Comparison of ENCODE assay signal across 15 mouse cellular contexts in genomic region chr2:144213803-144214202, GRCm38 (mm10). TPM values are rescaled to one million over a fixed set of nuclear protein-coding genes. Genes with fewer than 3 reads are reported as not detected.
DNase-seq lines count a peak whose midpoint lies in the region; ATAC-seq and TF ChIP-seq lines count a peak whose summit lies in the region.
"Had no signal": no experiment of that assay in that cellular context is flagged by ENCODE, and none has a peak within 500 bp of the region (broad histone marks: within the 10 kb centered on the region; RNA-seq: fewer than 3 reads in every experiment).

No protein-coding gene starts in this region.

- no peak overlapping the region for H3K4me2 ChIP-seq in liver, embryonic 12.5 days
- H3K4me2 ChIP-seq in midbrain, embryonic 16.5 days (ENCODE audit: low read length): no peak overlapping the region
- H3K4me2 ChIP-seq: heart, embryonic 15.5 days; hindbrain, embryonic 14.5 days; limb, embryonic 12.5 days had no signal

- H3K27me3 ChIP-seq in liver, adult 2 months (ENCODE audit: control insufficient read depth, insufficient read depth, low read length): no peaks in the 10 kb centered on the region
- no peaks in the 10 kb centered on the region for H3K27me3 ChIP-seq in liver, embryonic 12.5 days (replicated peaks)
- H3K27me3 ChIP-seq in midbrain, embryonic 16.5 days (ENCODE audit: control insufficient read depth, insufficient read depth, low read depth, low read length): no peaks in the 10 kb centered on the region
- H3K27me3 ChIP-seq: heart, embryonic 15.5 days; limb, embryonic 12.5 days had no signal

- H3K9ac ChIP-seq in liver, adult 2 months (ENCODE audit: low read depth, low read length): no peak overlapping the region
- H3K9ac ChIP-seq in liver, embryonic 12.5 days: no peak overlapping the region
- H3K9ac ChIP-seq in midbrain, embryonic 16.5 days (ENCODE audit: low read depth, low read length): no peak overlapping the region
- H3K9ac ChIP-seq: heart, embryonic 15.5 days; hindbrain, embryonic 14.5 days; limb, embryonic 12.5 days had no signal

- H3K9me3 ChIP-seq in liver, embryonic 12.5 days (replicated peaks): no peaks in the 10 kb centered on the region
- H3K9me3 ChIP-seq in midbrain, embryonic 16.5 days (replicated peaks; ENCODE audit: control insufficient read depth, low read length, poor library complexity, severe bottlenecking): no peaks in the 10 kb centered on the region
- H3K9me3 ChIP-seq: heart, embryonic 15.5 days had no signal

- H3K27ac ChIP-seq in liver, adult 2 months (replicated peaks; ENCODE audit: insufficient read depth, low read depth, low read length): no peak overlapping the region
- no peak overlapping the region for H3K27ac ChIP-seq in liver, embryonic 12.5 days
- no peak overlapping the region for H3K27ac ChIP-seq in midbrain, embryonic 16.5 days (ENCODE audit: low read length)
- H3K27ac ChIP-seq: heart, embryonic 15.5 days; hindbrain, embryonic 14.5 days; kidney, postnatal 0 days; limb, embryonic 12.5 days had no signal

- WGBS in liver, adult 2 months: 80% methylated on average over 6 of the region's 6 CpGs
- WGBS in liver, embryonic 12.5 days (ENCODE audit: insufficient replicate concordance): 61% methylated on average over 6 of the region's 6 CpGs
- 92% methylated on average over 6 of the region's 6 CpGs for WGBS in midbrain, embryonic 16.5 days

- TF ChIP-seq POLR2A in liver, adult 2 months (IDR thresholded peaks at IDR 0.05; ENCODE audit: extremely low read depth, insufficient read depth, low read length): no peak

- no peaks in the 10 kb centered on the region for H3K79me2 ChIP-seq in liver, adult 2 months (ENCODE audit: control insufficient read depth, insufficient read depth, low read length)

- TF ChIP-seq CTCF in liver, adult 2 months (IDR thresholded peaks at IDR 0.05; ENCODE audit: low read depth, low read length): no peak

- peak; percentile 33 for DNase-seq in liver, adult 2 months (ENCODE audit: extremely low read depth, low read depth, low spot score)
- DNase-seq in CD4-positive helper T cell, adult 2 months (ENCODE audit: low read depth, low spot score): peak; percentile 48
- no peak for DNase-seq in layer of hippocampus, postnatal 14 days (ENCODE audit: low spot score in 2 of 2)
- no peak for DNase-seq in kidney, adult 11 months
- DNase-seq: adrenal gland, postnatal 10 days; gastrocnemius, postnatal 14 days; thymus, adult 2 months had no signal

- H3K4me1 ChIP-seq in liver, adult 2 months (ENCODE audit: control insufficient read depth, insufficient read depth, low read length): no peaks in the 10 kb centered on the region
- H3K4me1 ChIP-seq in liver, embryonic 12.5 days: peaks cover 9% of the 10 kb centered on the region; the same call in 1 of the 2 replicates
- peaks cover 3% of the 10 kb centered on the region; the same call in 1 of the 2 replicates for H3K4me1 ChIP-seq in midbrain, embryonic 16.5 days (ENCODE audit: control insufficient read depth, insufficient read depth, low read length)
- H3K4me1 ChIP-seq: limb, embryonic 12.5 days had no signal

- no peak overlapping the region for H3K4me3 ChIP-seq in liver, adult 2 months (ENCODE audit: insufficient read depth, low read depth, low read length)
- H3K4me3 ChIP-seq in liver, embryonic 12.5 days: no peak overlapping the region
- H3K4me3 ChIP-seq in midbrain, embryonic 16.5 days (ENCODE audit: low read depth, low read length): no peak overlapping the region
- H3K4me3 ChIP-seq: heart, embryonic 15.5 days; limb, embryonic 12.5 days had no signal

- ATAC-seq in liver, embryonic 12.5 days: no peak
- ATAC-seq in granulocyte monocyte progenitor cell, adult 5-6 weeks (replicated peaks; ENCODE audit: poor library complexity, severe bottlenecking): peak; percentile 89
- ATAC-seq in monocyte, adult 5-6 weeks (replicated peaks; ENCODE audit: insufficient number of reproducible peaks, low FRiP score, low TSS enrichment, poor library complexity, severe bottlenecking): peak; percentile 93
- ATAC-seq in midbrain, embryonic 16.5 days: no peak

- H3K36me3 ChIP-seq in liver, adult 2 months (ENCODE audit: control insufficient read depth, insufficient read depth, low read length): no peaks in the 10 kb centered on the region
- H3K36me3 ChIP-seq in liver, embryonic 12.5 days: no peaks in the 10 kb centered on the region
- H3K36me3 ChIP-seq in midbrain, embryonic 16.5 days (ENCODE audit: control insufficient read depth, insufficient read depth, low read length): no peaks in the 10 kb centered on the region
- H3K36me3 ChIP-seq: heart, embryonic 15.5 days; limb, embryonic 12.5 days had no signal

RNA-seq across cellular contexts. Expression of gene Mgme1, which starts 56.7 kb away (rescaled TPM):
- 6.8 and 7.2 TPM in 2 replicates for total RNA-seq in liver, adult 2 months (2014; rRNA removed)
- polyA plus RNA-seq in liver, adult 2 months (2012; rRNA removed): 3.0 and 3.5 TPM in 2 replicates
- polyA plus RNA-seq in liver, embryonic 12.5 days (2016; fragmentation: Nextera tagmentation; extraction: Ambion mirVana): 17.4 and 19.0 TPM in 2 replicates
- 19.6 and 23.4 TPM in 2 replicates for total RNA-seq in granulocyte monocyte progenitor cell, adult 5-6 weeks (2014; fragmentation: Nextera tagmentation)
- total RNA-seq in granulocyte monocyte progenitor cell, adult 5-6 weeks (2017): 25.4 and 29.9 TPM in 2 replicates
- 5.7 to 13.8 TPM (median 6.8 TPM) in 3 replicates for total RNA-seq in monocyte, adult 5-6 weeks (2017)
- 1 to 10 TPM; 3.4 to 4.4 TPM for total RNA-seq in layer of hippocampus, postnatal 14 days (2021)
- polyA plus RNA-seq in midbrain, embryonic 16.5 days (2015; fragmentation: Nextera tagmentation; extraction: Ambion mirVana): 10.2 and 11.9 TPM in 2 replicates

RNA-seq across cellular contexts. Expression of gene Snx5, which starts 56.9 kb away (rescaled TPM):
- 60.3 and 62.4 TPM in 2 replicates for total RNA-seq in liver, adult 2 months (2014; rRNA removed)
- 17.2 and 21.8 TPM in 2 replicates for polyA plus RNA-seq in liver, adult 2 months (2012; rRNA removed)
- 104 and 107 TPM in 2 replicates for polyA plus RNA-seq in liver, embryonic 12.5 days (2016; fragmentation: Nextera tagmentation; extraction: Ambion mirVana)
- 226 and 255 TPM in 2 replicates for total RNA-seq in granulocyte monocyte progenitor cell, adult 5-6 weeks (2014; fragmentation: Nextera tagmentation)
- total RNA-seq in granulocyte monocyte progenitor cell, adult 5-6 weeks (2017): 248 and 283 TPM in 2 replicates
- 393 to 430 TPM (median 397 TPM) in 3 replicates for total RNA-seq in monocyte, adult 5-6 weeks (2017)
- total RNA-seq in layer of hippocampus, postnatal 14 days (2021): 10 to 100 TPM; 65.8 to 66.5 TPM
- 63.9 and 66.7 TPM in 2 replicates for polyA plus RNA-seq in midbrain, embryonic 16.5 days (2015; fragmentation: Nextera tagmentation; extraction: Ambion mirVana)

Comparison
In these comparisons a context has a peak if more than half of its experiments do, and no peak if none do; other contexts are left out.
1. DNase-seq: peak in liver, adult 2 months (single experiment) and CD4-positive helper T cell, adult 2 months (single experiment); none in layer of hippocampus, postnatal 14 days (0 of 2) and kidney, adult 11 months (single experiment).
2. ATAC-seq: peak in granulocyte monocyte progenitor cell, adult 5-6 weeks (single experiment) and monocyte, adult 5-6 weeks (single experiment); none in liver, embryonic 12.5 days (single experiment) and midbrain, embryonic 16.5 days (single experiment).